Mouse (Mus musculus) forebrain, embryonic 14.5 days (tissue): ENCODE data around the gene Pithd1. TPM values are rescaled to one million over a fixed set of nuclear protein-coding genes. Genes with fewer than 3 reads are reported as not detected.

Experiments used
- ATAC-seq: fragments of 200-750 bp; cut with Nextera tagmentation; 2 replicates; pipeline ENCODE4 v1.8.0; 2017; ENCODE audit warnings: mild to moderate bottlenecking, moderate library complexity
- DNase-seq: peaks from one replicate; pipeline ENCODE4 v3.0.0-alpha.2; 2015; ENCODE audit warnings: low spot score
- H3K27ac ChIP-seq: fragments of 300-500 bp; sonication (generic); 2 replicates; pipeline ENCODE4 v1.5.1; 2014; ENCODE audit warnings: low read depth, mild to moderate bottlenecking, control low read depth, low read length, moderate library complexity
- H3K27me3 ChIP-seq: fragments of 300-500 bp; sonication (generic); replicated peaks from 2 replicates; pipeline ENCODE4 v1.6.1; 2014; ENCODE audit warnings: low read length, control low read depth, mixed read lengths; ENCODE audit not compliant: control insufficient read depth, insufficient read depth
- H3K36me3 ChIP-seq: fragments of 300-500 bp; sonication (generic); 2 replicates; pipeline ENCODE4 v1.6.1; 2014; ENCODE audit warnings: low read length, control low read depth; ENCODE audit not compliant: control insufficient read depth, insufficient read depth
- H3K4me1 ChIP-seq: fragments of 300-500 bp; sonication (generic); 2 replicates; pipeline ENCODE4 v1.6.1; 2014; ENCODE audit warnings: antibody characterized with exemption, low read length, control low read depth; ENCODE audit not compliant: control insufficient read depth, insufficient read depth
- H3K4me2 ChIP-seq: fragments of 300-500 bp; sonication (generic); 2 replicates; pipeline ENCODE4 v1.6.1; 2014; ENCODE audit warnings: mild to moderate bottlenecking, control low read depth, low read length
- H3K4me3 ChIP-seq: fragments of 300-500 bp; sonication (generic); 2 replicates; pipeline ENCODE4 v1.5.1; 2014; ENCODE audit warnings: low read depth, low read length, control low read depth
- H3K9ac ChIP-seq: fragments of 300-500 bp; sonication (generic); 2 replicates; pipeline ENCODE4 v1.6.1; 2014; ENCODE audit warnings: mild to moderate bottlenecking, low read length, control low read depth, moderate library complexity
- H3K9me3 ChIP-seq: fragments of 300-500 bp; sonication (generic); replicated peaks from 2 replicates; pipeline ENCODE4 v1.6.1; 2016; ENCODE audit warnings: low read length, control low read depth, mixed read lengths; ENCODE audit not compliant: control insufficient read depth
- WGBS: fragments of 180-500 bp; shearing (Covaris S2); extraction: QIAGEN DNeasy Blood & Tissue Kit; methylation state at CpG from one replicate; pipeline ENCODE4 v1.1.7; 2014; 5-methylcytosine and 5-hydroxymethylcytosine counted together
- polyA plus RNA-seq: library from polyadenylated mRNA; unstranded; fragments of >200 nt; fragmentation: Nextera tagmentation; extraction: Ambion mirVana; gene quantifications from 2 replicates; pipeline ENCODE4 v1.2.1, GENCODE M21; 2014

Gene Pithd1
- polyA plus RNA-seq, 1 experiment from 2014 or later, result 56.1 TPM

DNA sequence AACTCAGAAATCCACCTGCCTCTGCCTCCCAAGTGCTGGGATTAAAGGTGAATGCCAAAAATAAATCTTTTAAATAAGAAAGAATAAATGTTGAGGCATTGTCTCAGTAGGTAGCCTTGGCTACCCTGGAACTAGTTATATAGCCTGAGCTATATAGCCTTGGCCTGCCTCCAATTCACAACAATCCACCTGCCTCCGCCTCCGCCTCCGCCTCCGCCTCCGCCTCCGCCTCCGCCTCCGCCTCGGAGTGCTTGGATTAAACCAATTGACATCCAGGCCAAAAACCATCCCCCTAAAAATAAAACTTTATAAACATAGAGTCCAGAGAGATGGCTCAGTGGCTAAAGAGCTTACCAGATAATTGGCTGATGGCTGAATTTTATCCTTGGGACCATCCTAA, 35.9 kb upstream of the Pithd1 start:
- H3K36me3 ChIP-seq, result no peaks in the 10 kb centered on the region
- 91% methylated on average over 9 of the region's 9 CpGs for WGBS
- H3K4me2 ChIP-seq, result no peak overlapping the region
- H3K9ac ChIP-seq, result no peak overlapping the region
- no peak overlapping the region for H3K4me3 ChIP-seq
- no peaks in the 10 kb centered on the region for H3K9me3 ChIP-seq
- peaks cover 4% of the 10 kb centered on the region for H3K4me1 ChIP-seq
- H3K27me3 ChIP-seq, result no peaks in the 10 kb centered on the region
- ATAC-seq (no peak), DNase-seq (no peak)
- no peak overlapping the region for H3K27ac ChIP-seq

DNA sequence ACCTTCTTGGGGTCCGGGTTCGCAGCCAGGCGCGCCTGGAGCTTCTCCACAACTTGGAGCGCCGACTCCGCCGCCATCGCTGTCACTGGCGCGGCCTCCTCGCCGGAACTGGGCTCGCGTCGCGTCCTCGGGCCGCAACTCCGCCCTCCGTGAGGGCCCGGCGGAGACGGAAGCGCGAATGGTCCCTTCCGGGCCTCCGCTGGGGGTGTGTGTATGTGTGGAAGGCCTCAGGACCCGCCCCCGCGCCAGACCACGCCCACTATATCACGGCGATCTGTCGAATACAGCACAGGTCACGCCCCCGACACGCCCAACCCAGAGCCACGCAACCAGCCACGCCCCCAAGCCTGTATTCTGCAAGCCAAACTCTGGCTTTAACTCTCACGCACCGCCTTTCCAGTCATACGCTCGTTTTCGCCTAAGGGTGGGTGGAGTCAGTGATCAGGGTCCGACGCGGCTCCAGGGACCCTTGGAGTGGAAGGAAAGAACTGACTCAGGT, 34.5 kb upstream of the Pithd1 start, which contains the start of gene Eloa:
Gene Eloa, minus strand, starts transcription at position 215 of the 499 bp plus-strand sequence.
- Histone ChIP-seq H3K9me3 (no peaks in the 10 kb centered on the region), H3K4me2 (peak within 1 kb of the TSS; percentile 74), H3K4me3 (peak within 1 kb of the TSS; percentile 96), H3K27ac (peak within 1 kb of the TSS; percentile 81), H3K27me3 (no peaks in the 10 kb centered on the region), H3K4me1 (peaks cover 4% of the 10 kb centered on the region), H3K9ac (peak within 1 kb of the TSS; percentile 97), H3K36me3 (no peaks in the 10 kb centered on the region)
- DNase-seq (peak; percentile 99), ATAC-seq (peak; percentile 99)
- WGBS, result under 1% methylated on average over 48 of the region's 48 CpGs

DNA sequence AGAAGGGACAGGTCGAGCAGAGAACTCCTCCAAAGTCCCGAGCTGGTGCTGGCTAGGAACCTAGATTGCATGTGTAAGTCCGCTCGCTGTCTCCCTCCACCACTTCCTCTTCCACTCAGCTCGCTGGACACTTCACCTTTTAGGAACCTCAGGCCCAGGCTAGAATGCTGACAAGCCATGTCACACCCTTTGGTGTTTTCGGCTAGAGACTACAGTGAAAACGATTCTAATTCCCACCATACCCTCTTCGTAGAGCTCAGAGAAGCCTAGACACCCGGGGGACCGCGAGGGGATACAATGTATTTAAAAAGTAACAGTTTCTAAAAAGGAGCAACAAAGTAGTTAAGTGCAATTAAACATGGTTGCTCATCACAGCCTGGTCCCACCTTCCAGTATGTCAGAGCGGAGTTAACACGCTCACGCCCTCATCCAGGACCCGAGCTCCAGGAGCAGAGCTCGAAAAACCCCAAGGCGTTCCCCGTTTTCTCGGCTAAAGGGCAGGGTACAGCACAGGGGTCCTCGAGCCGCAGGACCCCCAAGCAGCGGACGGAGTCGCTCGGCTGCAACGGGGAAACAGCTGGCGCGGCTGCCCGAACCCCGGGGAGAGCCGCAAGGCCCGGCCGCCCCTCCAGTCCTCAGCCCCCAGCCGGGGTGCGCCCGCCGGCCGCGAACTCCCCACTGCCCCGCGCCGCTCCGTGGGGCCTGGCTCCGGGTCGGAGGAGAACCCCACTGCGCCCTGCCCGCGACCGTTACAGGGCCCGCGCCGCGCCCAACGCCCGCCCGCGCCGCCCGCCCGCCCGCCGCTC, 33.9 kb upstream of the Pithd1 start:
- Histone ChIP-seq H3K4me1 (peaks cover 4% of the 10 kb centered on the region), H3K27me3 (no peaks in the 10 kb centered on the region), H3K4me3 (peak overlapping the region; percentile 96), H3K4me2 (peak overlapping the region; percentile 74), H3K27ac (peak overlapping the region; percentile 81), H3K9ac (peak overlapping the region; percentile 97), H3K9me3 (no peaks in the 10 kb centered on the region), H3K36me3 (no peaks in the 10 kb centered on the region)
- DNase-seq (peak; percentile 10), ATAC-seq (peak; percentile 63; the same call in 1 of the 2 replicates)
- WGBS, result 2% methylated on average over 36 of the region's 62 CpGs

GRCm38 (mm10) chr4:136016059-136016602, 29.1 kb upstream of the Pithd1 start:
- H3K27me3 ChIP-seq, result no peaks in the 10 kb centered on the region
- peaks cover 4% of the 10 kb centered on the region for H3K4me1 ChIP-seq
- H3K36me3 ChIP-seq, result peaks cover 29% of the 10 kb centered on the region
- DNase-seq, result no peak
- ATAC-seq, result no peak
- H3K9me3 ChIP-seq, result no peaks in the 10 kb centered on the region
- H3K27ac ChIP-seq, result no peak overlapping the region
- WGBS, result 88% methylated on average over 3 of the region's 3 CpGs
- no peak overlapping the region for H3K4me2 ChIP-seq
- no peak overlapping the region for H3K9ac ChIP-seq
- H3K4me3 ChIP-seq, result no peak overlapping the region

DNA sequence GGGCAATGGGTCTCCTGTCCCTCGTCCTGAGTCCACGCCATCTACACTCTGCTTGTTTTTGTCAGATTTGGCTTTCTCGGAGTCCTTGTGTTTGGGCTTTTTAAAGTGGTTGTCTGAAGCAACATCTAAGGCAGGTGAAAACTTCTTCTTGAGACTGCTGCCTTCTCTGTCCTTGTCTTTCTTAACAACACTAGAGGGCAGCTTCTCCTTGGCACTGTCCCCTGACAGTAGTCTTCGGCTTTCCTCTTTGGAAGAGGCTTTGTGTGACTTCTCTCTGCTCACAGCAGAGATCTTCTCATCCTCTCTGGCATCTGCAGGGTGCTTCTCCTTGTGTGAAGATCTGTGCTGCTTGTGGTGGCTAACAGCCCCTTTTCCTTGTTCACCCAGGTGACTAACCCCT, 23.5 kb upstream of the Pithd1 start:
- 93% methylated on average over 4 of the region's 4 CpGs for WGBS
- Histone ChIP-seq H3K4me1 (no peaks in the 10 kb centered on the region), H3K36me3 (peaks cover 79% of the 10 kb centered on the region), H3K9me3 (no peaks in the 10 kb centered on the region), H3K9ac (no peak overlapping the region), H3K4me3 (no peak overlapping the region), H3K27ac (no peak overlapping the region), H3K4me2 (no peak overlapping the region), H3K27me3 (no peaks in the 10 kb centered on the region)
- DNase-seq, result no peak
- no peak for ATAC-seq

GRCm38 (mm10) chr4:136008782-136009447, 21.9 kb upstream of the Pithd1 start:
- 95% methylated on average over 8 of the region's 8 CpGs for WGBS
- peaks cover 91% of the 10 kb centered on the region for H3K36me3 ChIP-seq

GRCm38 (mm10) chr4:136006821-136007220, 19.8 kb upstream of the Pithd1 start:
- Histone ChIP-seq H3K27ac (no peak overlapping the region), H3K4me1 (no peaks in the 10 kb centered on the region), H3K27me3 (no peaks in the 10 kb centered on the region), H3K36me3 (peaks cover 90% of the 10 kb centered on the region), H3K9me3 (no peaks in the 10 kb centered on the region), H3K9ac (no peak overlapping the region), H3K4me2 (no peak overlapping the region), H3K4me3 (no peak overlapping the region)
- no peak for ATAC-seq
- 96% methylated on average over 3 of the region's 3 CpGs for WGBS
- no peak for DNase-seq

More at GRCm38 (mm10) chr4:136008782-136009447, 21.9 kb upstream of the Pithd1 start:
- Histone ChIP-seq H3K4me2 (no peak overlapping the region), H3K4me1 (no peaks in the 10 kb centered on the region), H3K9me3 (no peaks in the 10 kb centered on the region), H3K27me3 (no peaks in the 10 kb centered on the region), H3K27ac (no peak overlapping the region), H3K9ac (no peak overlapping the region), H3K4me3 (no peak overlapping the region)
- ATAC-seq, result no peak
- no peak for DNase-seq

DNA sequence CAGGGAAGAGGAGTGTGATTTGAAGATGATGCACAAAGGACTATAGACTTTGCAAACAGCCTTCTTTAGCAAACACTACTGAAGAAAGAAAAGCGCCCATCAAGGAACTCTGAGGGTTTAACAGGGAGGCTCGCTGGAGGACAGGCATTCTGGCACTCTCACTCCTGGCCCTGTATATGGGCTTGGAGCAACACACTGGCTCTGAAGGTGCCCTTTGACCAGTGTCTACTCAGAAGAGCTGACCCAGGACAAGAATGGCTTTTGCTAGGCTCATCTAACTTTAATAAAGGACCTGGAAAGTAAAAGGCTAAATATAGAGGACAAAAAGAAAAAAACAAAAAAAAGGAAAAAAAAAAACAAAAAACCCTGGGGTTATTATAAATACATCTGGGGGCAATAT, 17.9 kb upstream of the Pithd1 start:
- Histone ChIP-seq H3K27me3 (no peaks in the 10 kb centered on the region), H3K36me3 (peaks cover 73% of the 10 kb centered on the region), H3K4me1 (no peaks in the 10 kb centered on the region), H3K4me2 (no peak overlapping the region), H3K27ac (no peak overlapping the region), H3K9me3 (no peaks in the 10 kb centered on the region), H3K9ac (no peak overlapping the region), H3K4me3 (no peak overlapping the region)
- ATAC-seq (no peak), DNase-seq (no peak)
- 91% methylated on average over 2 of the region's 2 CpGs for WGBS
